Mouse (Mus musculus): ENCODE measurements around the gene Msantd2. TPM values are rescaled to one million over a fixed set of nuclear protein-coding genes. Genes with fewer than 3 reads are reported as not detected.

Msantd2 gene
- polyA plus RNA-seq, 1 experiment from 2014 or later = 8.1 TPM

DNA sequence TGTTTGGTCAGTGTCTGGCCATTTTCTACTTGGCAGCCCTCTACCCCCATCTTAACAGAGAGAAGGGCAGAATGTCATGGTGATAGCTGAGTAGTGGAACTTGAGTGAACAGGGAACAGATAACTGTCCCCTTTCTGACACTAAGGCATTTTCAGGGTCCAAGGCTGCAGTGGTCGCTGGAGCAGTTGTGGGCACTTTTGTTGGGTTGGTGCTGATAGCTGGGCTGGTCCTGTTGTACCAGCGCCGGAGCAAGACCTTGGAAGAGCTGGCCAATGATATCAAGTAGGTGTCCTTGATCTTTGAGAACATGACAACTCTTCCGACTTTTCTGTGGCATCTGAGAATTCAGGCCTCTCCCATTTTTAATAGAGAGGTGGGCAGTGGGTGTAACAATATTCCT is 47.7 kb downstream of the Msantd2 start:
- H3K9ac ChIP-seq (ENCODE audit: low read depth, low read length) = no peak overlapping the region
- H3K4me3 ChIP-seq (ENCODE audit: low read length) = no peak overlapping the region
- WGBS = 78% methylated on average over 4 of the region's 4 CpGs
- no peak overlapping the region for H3K4me2 ChIP-seq (ENCODE audit: low read depth, low read length)
- H3K27ac ChIP-seq (ENCODE audit: low read length) = no peak overlapping the region
- H3K36me3 ChIP-seq (ENCODE audit: control insufficient read depth, insufficient read depth, low read length) = no peaks in the 10 kb centered on the region
- ATAC-seq = no peak
- no peaks in the 10 kb centered on the region for H3K27me3 ChIP-seq (replicated peaks; ENCODE audit: control insufficient read depth, insufficient read depth, low read length)
- no peaks in the 10 kb centered on the region; the same call in 1 of the 2 replicates for H3K4me1 ChIP-seq (ENCODE audit: control insufficient read depth, insufficient read depth, low read length)
- H3K9me3 ChIP-seq (ENCODE audit: control insufficient read depth, low read length) = no peaks in the 10 kb centered on the region

DNA sequence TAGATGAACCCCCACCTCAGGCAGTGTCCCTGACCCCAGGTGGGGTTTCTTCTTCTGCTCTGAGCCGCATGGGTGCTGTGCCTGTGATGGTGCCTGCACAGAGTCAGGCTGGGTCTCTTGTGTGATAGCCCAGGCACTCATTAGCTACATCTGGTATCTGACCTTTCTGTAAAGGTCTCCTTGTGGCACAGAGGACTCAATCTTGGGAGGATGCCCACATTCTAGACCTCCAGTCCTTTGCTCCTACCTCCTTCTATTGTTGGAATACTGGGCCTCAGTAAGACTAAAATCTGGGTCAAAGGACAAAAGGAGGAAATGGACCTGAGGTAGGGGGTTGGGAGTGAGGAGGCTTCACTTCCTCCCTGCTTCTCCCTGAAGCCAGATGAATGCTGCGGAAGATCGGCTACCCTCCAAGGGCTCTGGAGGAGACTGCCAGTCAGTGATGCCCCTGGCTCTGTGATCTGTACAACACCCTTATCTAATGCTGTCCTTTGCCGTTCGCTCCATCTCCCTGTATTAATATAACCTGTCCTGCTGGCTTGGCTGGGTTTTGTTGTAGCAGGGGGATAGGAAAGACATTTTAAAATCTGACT is 48.6 kb downstream of the Msantd2 start:
- H3K4me1 ChIP-seq (ENCODE audit: control insufficient read depth, insufficient read depth, low read length) = no peaks in the 10 kb centered on the region; the same call in 1 of the 2 replicates
- H3K9ac ChIP-seq (ENCODE audit: low read depth, low read length) = no peak overlapping the region
- H3K9me3 ChIP-seq (ENCODE audit: control insufficient read depth, low read length) = no peaks in the 10 kb centered on the region
- no peak overlapping the region for H3K27ac ChIP-seq (ENCODE audit: low read length)
- H3K36me3 ChIP-seq (ENCODE audit: control insufficient read depth, insufficient read depth, low read length) = no peaks in the 10 kb centered on the region
- WGBS = 70% methylated on average over 5 of the region's 5 CpGs
- no peak overlapping the region for H3K4me2 ChIP-seq (ENCODE audit: low read depth, low read length)
- no peaks in the 10 kb centered on the region for H3K27me3 ChIP-seq (replicated peaks; ENCODE audit: control insufficient read depth, insufficient read depth, low read length)
- no peak for ATAC-seq
- H3K4me3 ChIP-seq (ENCODE audit: low read length) = no peak overlapping the region

DNA sequence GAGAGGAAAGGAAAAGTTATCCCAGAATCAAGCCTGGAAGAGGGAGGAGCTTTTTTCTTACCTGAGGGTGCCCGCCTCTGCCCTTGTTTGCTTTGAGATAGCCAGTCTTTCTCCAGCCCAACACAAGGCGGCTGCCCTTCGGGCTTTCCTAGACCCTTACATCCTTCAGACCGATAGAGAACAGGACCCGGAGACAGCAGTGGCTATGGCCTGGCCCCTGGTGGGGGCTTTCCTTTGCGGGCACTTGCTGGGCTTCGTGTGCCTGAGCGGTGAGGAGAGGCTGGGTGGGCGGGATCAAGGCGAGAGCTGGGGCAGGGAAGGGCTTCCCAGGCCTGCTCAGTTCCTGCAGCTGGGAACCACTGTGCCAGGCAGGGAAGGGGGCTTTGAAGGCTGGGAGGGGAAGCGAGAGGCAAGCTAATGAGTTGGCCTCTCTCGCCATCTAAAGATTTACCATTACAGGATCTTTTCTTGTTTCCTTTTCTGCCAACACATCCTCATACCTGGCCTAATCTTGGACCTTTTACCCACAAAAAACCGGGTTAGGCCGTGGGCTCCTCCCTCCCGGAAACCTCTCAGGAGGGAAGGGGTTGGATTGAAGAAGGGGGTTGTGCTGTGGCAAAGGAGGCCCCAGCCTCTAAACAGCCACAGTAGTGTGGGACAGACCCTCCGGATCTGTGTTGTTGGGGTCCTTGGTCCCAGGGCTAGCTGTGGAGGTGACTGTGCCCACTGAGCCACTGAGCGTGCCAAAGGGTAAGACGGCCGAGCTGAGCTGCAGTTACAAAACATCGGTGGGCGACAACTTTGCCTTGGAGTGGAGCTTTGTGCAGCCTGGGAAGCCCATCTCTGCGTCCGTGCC is 50.3 kb downstream of the Msantd2 start, which contains the start of gene Vsig2:
Vsig2 (plus strand) TSS at position 86 of the 856 bp plus-strand sequence.
- 55% methylated on average over 23 of the region's 23 CpGs for WGBS
- peak; percentile 50 for ATAC-seq
- Histone ChIP-seq H3K27me3 (replicated peaks; ENCODE audit: control insufficient read depth, insufficient read depth, low read length) (no peaks in the 10 kb centered on the region), H3K4me2 (ENCODE audit: low read depth, low read length) (no peak within 1 kb of the TSS; the same call in 1 of the 2 replicates), H3K4me3 (ENCODE audit: low read length) (no peak within 1 kb of the TSS), H3K36me3 (ENCODE audit: control insufficient read depth, insufficient read depth, low read length) (no peaks in the 10 kb centered on the region), H3K4me1 (ENCODE audit: control insufficient read depth, insufficient read depth, low read length) (peaks cover 1% of the 10 kb centered on the region; the same call in 1 of the 2 replicates), H3K9ac (ENCODE audit: low read depth, low read length) (peak within 1 kb of the TSS; percentile 49; the same call in 1 of the 2 replicates), H3K27ac (ENCODE audit: low read length) (no peak within 1 kb of the TSS), H3K9me3 (ENCODE audit: control insufficient read depth, low read length) (no peaks in the 10 kb centered on the region)

DNA sequence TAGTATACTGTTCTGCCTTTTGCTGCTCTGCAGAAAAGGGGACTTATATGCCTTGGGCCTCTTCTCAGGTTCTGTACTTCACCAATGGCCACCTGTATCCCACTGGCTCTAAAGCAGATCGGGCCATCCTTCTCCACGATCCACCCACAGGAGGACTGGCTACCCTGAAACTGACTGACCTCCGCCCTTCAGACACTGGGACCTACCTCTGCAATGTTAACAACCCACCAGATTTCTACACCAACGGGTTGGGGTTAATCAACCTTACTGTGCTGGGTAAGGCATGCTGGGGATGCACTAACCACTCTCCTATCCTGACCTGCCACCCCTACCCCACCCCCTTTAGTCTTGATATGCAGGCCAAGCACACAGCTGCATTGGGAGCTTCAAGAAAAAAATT is 51.1 kb downstream of the Msantd2 start:
- Histone ChIP-seq H3K4me1 (ENCODE audit: control insufficient read depth, insufficient read depth, low read length) (peaks cover 8% of the 10 kb centered on the region), H3K4me2 (ENCODE audit: low read depth, low read length) (no peak overlapping the region), H3K4me3 (ENCODE audit: low read length) (no peak overlapping the region), H3K9me3 (ENCODE audit: control insufficient read depth, low read length) (no peaks in the 10 kb centered on the region), H3K27me3 (replicated peaks; ENCODE audit: control insufficient read depth, insufficient read depth, low read length) (peaks cover 2% of the 10 kb centered on the region; the same call in 1 of the 2 replicates), H3K27ac (ENCODE audit: low read length) (no peak overlapping the region), H3K9ac (ENCODE audit: low read depth, low read length) (no peak overlapping the region), H3K36me3 (ENCODE audit: control insufficient read depth, insufficient read depth, low read length) (no peaks in the 10 kb centered on the region)
- 93% methylated on average over 4 of the region's 4 CpGs for WGBS
- no peak for ATAC-seq

DNA sequence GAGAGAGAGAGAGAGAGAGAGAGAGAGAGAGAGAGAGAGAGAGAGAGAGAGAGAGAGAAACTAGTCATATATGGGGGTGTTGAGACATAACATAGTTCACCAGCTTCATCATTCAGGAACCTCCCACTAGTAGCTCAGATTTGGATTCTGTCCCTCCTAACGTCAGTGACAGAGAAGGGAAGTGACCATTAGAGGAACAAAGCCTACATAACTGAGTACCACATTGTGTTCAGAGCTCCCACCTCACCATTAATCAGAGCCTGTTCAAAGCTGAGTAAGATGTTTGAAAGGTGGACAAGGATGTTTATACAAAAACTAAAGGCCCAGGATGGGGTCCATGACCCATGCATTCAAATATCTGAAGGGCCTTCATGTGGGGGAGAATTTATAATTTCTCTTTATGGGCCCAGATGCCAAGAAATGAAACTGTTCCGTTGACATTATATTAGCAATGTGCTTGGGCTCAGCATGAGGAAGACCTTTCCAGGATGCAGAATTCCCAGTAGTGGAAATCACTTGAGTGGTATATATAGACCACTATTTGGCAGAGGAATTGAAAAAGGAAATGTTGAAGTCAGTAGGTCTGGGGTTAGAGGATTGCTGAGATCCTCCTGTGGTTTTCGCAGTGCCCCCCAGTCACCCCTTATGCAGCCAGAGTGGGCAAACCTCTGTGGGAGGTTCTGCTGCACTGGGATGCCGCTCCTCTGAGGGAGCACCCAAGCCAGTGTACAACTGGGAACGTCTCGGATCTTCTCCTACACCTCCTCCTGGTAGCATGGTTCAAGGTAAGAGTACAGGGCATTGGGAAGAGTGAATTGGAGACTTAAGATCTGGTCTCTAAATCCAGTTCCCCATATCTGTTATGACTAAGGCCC is 51.8 kb downstream of the Msantd2 start:
- no peak overlapping the region for H3K4me2 ChIP-seq (ENCODE audit: low read depth, low read length)
- H3K36me3 ChIP-seq (ENCODE audit: control insufficient read depth, insufficient read depth, low read length) = no peaks in the 10 kb centered on the region
- 76% methylated on average over 6 of the region's 6 CpGs for WGBS
- no peak overlapping the region for H3K9ac ChIP-seq (ENCODE audit: low read depth, low read length)
- H3K9me3 ChIP-seq (ENCODE audit: control insufficient read depth, low read length) = no peaks in the 10 kb centered on the region
- no peak overlapping the region for H3K4me3 ChIP-seq (ENCODE audit: low read length)
- peaks cover 8% of the 10 kb centered on the region; the same call in 1 of the 2 replicates for H3K27me3 ChIP-seq (replicated peaks; ENCODE audit: control insufficient read depth, insufficient read depth, low read length)
- peaks cover 8% of the 10 kb centered on the region for H3K4me1 ChIP-seq (ENCODE audit: control insufficient read depth, insufficient read depth, low read length)
- no peak for ATAC-seq
- H3K27ac ChIP-seq (ENCODE audit: low read length) = no peak overlapping the region

DNA sequence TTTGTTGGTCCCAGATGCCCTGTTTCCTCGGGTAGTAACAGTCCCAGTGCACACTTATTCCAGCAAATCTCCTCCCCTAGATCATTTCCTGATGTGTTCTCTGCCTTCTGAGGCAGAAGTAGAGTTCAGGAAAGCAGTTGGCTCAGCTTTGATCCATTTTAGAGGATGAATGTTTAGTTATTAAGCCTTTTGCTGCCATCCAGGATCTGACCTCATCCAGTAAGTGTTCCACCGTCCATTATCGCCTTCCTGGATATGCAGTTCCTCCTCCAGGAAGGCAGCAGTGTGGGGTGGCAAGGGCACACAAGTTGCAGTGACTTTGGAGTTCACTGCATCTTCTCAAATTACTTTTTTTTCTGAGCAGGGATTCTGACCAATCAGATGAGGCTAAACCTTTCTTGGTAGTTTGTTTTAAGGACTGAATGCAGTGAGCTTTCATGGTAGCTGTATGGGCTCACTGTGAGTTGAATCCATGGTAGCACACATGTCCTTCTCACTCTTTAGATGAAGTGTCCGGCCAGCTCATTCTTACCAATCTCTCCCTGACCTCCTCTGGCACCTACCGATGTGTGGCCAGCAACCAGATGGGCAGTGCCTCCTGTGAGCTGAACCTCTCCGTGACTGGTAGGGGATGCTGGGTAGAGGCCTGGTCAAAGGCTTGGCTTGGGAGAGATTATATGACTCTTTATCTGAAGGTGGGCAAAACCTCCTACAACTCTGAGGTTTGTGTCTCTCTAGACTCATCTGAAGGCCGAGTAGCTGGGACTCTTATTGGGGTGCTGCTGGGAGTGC is 52.9 kb downstream of the Msantd2 start:
- Histone ChIP-seq H3K9me3 (ENCODE audit: control insufficient read depth, low read length) (no peaks in the 10 kb centered on the region), H3K4me1 (ENCODE audit: control insufficient read depth, insufficient read depth, low read length) (peaks cover 8% of the 10 kb centered on the region), H3K4me3 (ENCODE audit: low read length) (no peak overlapping the region), H3K36me3 (ENCODE audit: control insufficient read depth, insufficient read depth, low read length) (no peaks in the 10 kb centered on the region), H3K9ac (ENCODE audit: low read depth, low read length) (no peak overlapping the region), H3K27me3 (replicated peaks; ENCODE audit: control insufficient read depth, insufficient read depth, low read length) (peaks cover 10% of the 10 kb centered on the region; the same call in 1 of the 2 replicates), H3K4me2 (ENCODE audit: low read depth, low read length) (no peak overlapping the region), H3K27ac (ENCODE audit: low read length) (no peak overlapping the region)
- ATAC-seq = no peak
- 79% methylated on average over 7 of the region's 7 CpGs for WGBS

DNA sequence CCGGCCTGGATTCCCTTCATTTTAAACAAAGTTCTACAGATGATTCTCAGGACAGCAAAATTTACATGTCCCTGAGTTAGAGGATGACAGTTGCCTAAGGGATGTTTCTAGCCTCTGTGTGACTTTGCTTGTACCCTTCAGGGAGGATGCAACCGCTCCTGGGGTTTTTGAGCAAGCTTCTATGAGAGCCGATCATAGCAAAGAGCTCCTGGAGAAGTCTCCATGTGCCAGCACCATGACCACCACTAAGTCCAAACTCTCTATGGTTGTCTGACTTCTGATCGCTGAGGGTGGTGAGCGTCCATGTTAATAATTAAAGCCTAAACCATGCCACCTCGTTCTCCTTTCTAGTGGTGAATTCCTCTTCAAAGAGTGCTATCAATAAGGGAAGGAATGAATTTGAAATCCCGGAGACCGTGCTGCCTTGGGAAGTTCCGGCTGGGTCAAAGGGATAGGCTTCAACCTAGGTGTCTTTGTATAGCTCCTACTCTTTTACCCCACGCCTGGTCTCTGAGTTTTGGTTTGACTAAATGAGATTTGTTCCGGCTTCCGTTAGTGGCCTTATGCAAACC is 54.8 kb downstream of the Msantd2 start:
- Histone ChIP-seq H3K27ac (ENCODE audit: low read length) (no peak overlapping the region), H3K4me1 (ENCODE audit: control insufficient read depth, insufficient read depth, low read length) (peaks cover 8% of the 10 kb centered on the region), H3K4me3 (ENCODE audit: low read length) (peak overlapping the region; percentile 50), H3K9ac (ENCODE audit: low read depth, low read length) (peak overlapping the region; percentile 54; the same call in 1 of the 2 replicates), H3K9me3 (ENCODE audit: control insufficient read depth, low read length) (no peaks in the 10 kb centered on the region), H3K4me2 (ENCODE audit: low read depth, low read length) (peak overlapping the region; percentile 92), H3K27me3 (replicated peaks; ENCODE audit: control insufficient read depth, insufficient read depth, low read length) (peaks cover 16% of the 10 kb centered on the region), H3K36me3 (ENCODE audit: control insufficient read depth, insufficient read depth, low read length) (no peaks in the 10 kb centered on the region)
- WGBS = 32% methylated on average over 12 of the region's 12 CpGs
- ATAC-seq = no peak

DNA sequence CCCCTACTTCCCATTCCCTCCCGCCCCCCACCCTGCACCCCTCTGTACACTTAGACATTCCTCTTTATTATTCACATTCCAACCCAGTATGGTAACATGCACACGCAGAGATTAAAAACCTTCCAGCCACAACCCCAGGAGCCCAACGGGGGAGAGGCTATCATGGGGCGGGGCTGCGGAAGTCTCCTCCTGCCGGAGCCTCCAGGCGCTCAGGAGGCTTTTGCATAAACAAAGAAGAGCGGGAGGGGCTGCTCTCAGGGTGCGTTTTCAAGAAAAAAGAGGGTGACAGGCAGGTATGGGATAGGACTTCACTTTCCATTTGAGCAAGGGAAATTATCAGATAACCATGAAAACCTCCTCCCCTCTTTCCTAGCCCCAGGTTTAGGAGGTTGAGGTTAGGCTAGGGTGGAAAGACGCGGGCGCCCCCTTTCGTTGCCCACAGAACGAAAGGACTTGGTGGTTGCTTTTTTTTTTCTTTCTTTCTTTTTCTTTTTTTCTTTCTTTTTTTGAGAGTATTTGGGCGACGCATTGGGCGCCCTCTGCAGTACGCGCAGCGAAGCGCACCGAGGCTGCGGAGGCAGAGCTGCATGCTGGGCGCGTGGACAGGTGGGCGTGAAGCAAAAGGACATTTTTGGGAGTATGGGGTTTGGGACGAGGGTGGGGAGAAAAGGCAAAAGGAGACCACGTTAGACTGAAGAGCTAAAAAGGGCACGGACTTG is 55.5 kb downstream of the Msantd2 start:
- H3K9ac ChIP-seq (ENCODE audit: low read depth, low read length) = peak overlapping the region; percentile 54
- H3K27me3 ChIP-seq (replicated peaks; ENCODE audit: control insufficient read depth, insufficient read depth, low read length) = peaks cover 20% of the 10 kb centered on the region

More for the DNA sequence above, 55.5 kb downstream of the Msantd2 start:
- peak overlapping the region; percentile 92 for H3K4me2 ChIP-seq (ENCODE audit: low read depth, low read length)
- peak; percentile 84 for ATAC-seq
- peaks cover 8% of the 10 kb centered on the region for H3K4me1 ChIP-seq (ENCODE audit: control insufficient read depth, insufficient read depth, low read length)
- WGBS = 2% methylated on average over 29 of the region's 29 CpGs
- H3K4me3 ChIP-seq (ENCODE audit: low read length) = peak overlapping the region; percentile 50
- no peaks in the 10 kb centered on the region for H3K36me3 ChIP-seq (ENCODE audit: control insufficient read depth, insufficient read depth, low read length)
- no peaks in the 10 kb centered on the region for H3K9me3 ChIP-seq (ENCODE audit: control insufficient read depth, low read length)
- no peak overlapping the region for H3K27ac ChIP-seq (ENCODE audit: low read length)
